Mouse (Mus musculus) C2C12 (cell line): ENCODE measurements at regions not wholly inside any gene's neighbourhood (a gene's known extent, or its start where the extent isn't known, plus 50 kb on each side); places are given as distances from the start of the nearest gene placed in this dataset.

ENCODE experiments used
- CEBPB ChIP-seq: IDR thresholded peaks from one replicate; pipeline ENCODE4 v1.6.1; 2011; ENCODE audit warnings: low read depth, mild to moderate bottlenecking, control low read depth, moderate library complexity
- CTCF ChIP-seq: IDR thresholded peaks from one replicate; pipeline ENCODE4 v1.5.1; 2011; ENCODE audit not compliant: control insufficient read depth, insufficient read depth, insufficient read length
- MYOG ChIP-seq: IDR thresholded peaks from one replicate; pipeline ENCODE4 v1.6.1; 2011; ENCODE audit not compliant: control insufficient read depth, insufficient read length; ENCODE audit errors: extremely low read depth
- USF1 ChIP-seq: IDR thresholded peaks from one replicate; pipeline ENCODE4 v1.6.1; 2011; ENCODE audit warnings: low read depth, mild to moderate bottlenecking, control low read depth, moderate library complexity

GRCm38 (mm10) chr13:28823985-28824384 lies 129.5 kb downstream of the Sox4 start:
- TF ChIP-seq CTCF (no peak), MYOG (no peak), USF1 (no peak), CEBPB (no peak)
